Mouse (Mus musculus): ENCODE measurements around the gene Armc5.

DNA sequence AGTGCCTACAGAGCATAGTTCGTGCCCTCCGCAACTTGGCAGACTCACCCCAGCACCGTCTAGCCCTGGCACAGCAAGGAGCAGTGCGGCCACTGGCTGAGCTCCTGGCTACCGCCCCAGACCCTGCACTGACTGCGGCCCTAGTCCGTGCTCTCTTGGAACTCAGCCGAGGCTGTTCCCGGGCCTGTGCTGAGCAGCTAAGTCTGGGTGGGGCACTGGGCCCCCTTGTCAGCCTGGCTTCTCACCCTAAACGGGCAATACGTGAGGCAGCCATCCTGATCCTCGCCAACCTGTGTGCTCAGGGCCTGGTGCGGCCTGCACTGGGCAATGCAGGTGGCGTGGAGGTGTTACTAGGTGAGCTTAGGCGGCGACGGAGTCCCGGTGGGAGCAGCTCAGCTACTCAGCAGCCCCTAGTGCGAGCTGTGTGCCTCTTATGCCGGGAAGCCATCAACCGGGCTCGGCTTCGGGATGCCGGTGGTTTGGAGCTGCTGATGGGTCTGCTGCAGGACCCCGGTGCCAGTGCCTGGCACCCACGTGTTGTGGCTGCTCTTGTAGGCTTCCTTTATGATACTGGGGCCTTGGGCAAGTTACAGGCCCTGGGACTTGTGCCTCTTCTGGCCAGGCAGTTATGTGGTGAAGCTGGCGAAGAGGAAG lies 3.1 kb downstream of the Armc5 start:
- no peak for TF ChIP-seq GATA1 (IDR thresholded peaks at IDR 0.05; ENCODE audit: low read length)
- no peak for TF ChIP-seq TAL1 (IDR thresholded peaks at IDR 0.05; ENCODE audit: low read length)
